Mouse (Mus musculus) bone marrow, adult 2 months (tissue): Measurements from ENCODE around the gene Limch1.

Source experiments
- CTCF ChIP-seq: fragments of 200-500 bp; IDR thresholded peaks from 2 replicates; pipeline ENCODE4 v1.5.1; 2011; ENCODE audit warnings: low read length, control low read depth; ENCODE audit not compliant: control insufficient read depth, insufficient read depth
- POLR2A ChIP-seq: fragments of 200-500 bp; IDR thresholded peaks from 2 replicates; pipeline ENCODE4 v1.6.1; 2011; ENCODE audit warnings: low read depth, mild to moderate bottlenecking, control low read depth, low read length, borderline replicate concordance; ENCODE audit not compliant: control insufficient read depth

DNA sequence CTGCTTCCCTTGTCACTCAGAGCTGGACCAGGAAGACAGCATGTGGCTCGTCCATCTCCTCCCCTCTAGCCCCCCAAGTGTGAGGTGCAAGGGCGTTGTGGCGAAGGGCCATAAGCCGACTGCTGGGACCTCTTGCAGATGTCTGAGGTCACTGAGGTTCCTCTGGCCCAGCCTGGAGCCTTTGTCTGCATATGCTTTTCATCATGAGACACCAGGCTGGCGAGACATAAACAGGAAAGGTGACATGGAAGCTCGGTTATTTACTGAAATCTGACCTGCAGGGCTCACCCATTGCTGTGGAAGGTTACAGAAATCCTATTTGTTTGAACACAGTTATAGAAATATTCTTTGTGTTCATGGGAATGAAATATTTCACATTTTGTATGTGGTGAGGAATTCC lies 45.7 kb upstream of the Limch1 start:
- no peak for TF ChIP-seq CTCF
- no peak for TF ChIP-seq POLR2A
